Mouse (Mus musculus) induced T-regulatory cell, adult 2 months (primary cell): ENCODE data around the gene Plk1.

Source experiments
- DNase-seq: peaks from one replicate; pipeline ENCODE4 v3.0.0-alpha.2; 2012; ENCODE audit warnings: low read depth

The Plk1 gene

GRCm38 (mm10) chr7:122158915-122159902 lies at the start of gene Plk1:
Gene Plk1 (plus strand): TSS chr7:122159439.
- DNase-seq = peak; percentile 89

- DNase-seq = no peak
These were observed 35.7 kb upstream of the Plk1 start for GRCm38 (mm10) chr7:122123518-122123917.

- DNase-seq = no peak
These were observed 33.6 kb upstream of the Plk1 start for GRCm38 (mm10) chr7:122125636-122126035.

- DNase-seq = no peak
These were observed 32.3 kb upstream of the Plk1 start for GRCm38 (mm10) chr7:122126946-122127345.

- peak; percentile 27 for DNase-seq
These were observed 27.4 kb upstream of the Plk1 start for GRCm38 (mm10) chr7:122131834-122132233.

- DNase-seq = peak; percentile 99
These were observed 26.5 kb upstream of the Plk1 start, which contains the start of the genes Palb2 and Dctn5 for GRCm38 (mm10) chr7:122132497-122133337. Gene Palb2 (minus strand): TSS chr7:122132985. Gene Dctn5 (plus strand): TSS chr7:122133041.

- DNase-seq = no peak
These were observed 26.0 kb upstream of the Plk1 start for GRCm38 (mm10) chr7:122133338-122133625.

- DNase-seq = peak; percentile 73
These were observed 24.2 kb upstream of the Plk1 start for GRCm38 (mm10) chr7:122135070-122135469.

GRCm38 (mm10) chr7:122137071-122137470 lies 22.2 kb upstream of the Plk1 start:
- DNase-seq = no peak

GRCm38 (mm10) chr7:122138190-122138589 lies 21.0 kb upstream of the Plk1 start:
- no peak for DNase-seq

GRCm38 (mm10) chr7:122140991-122141390 lies 18.2 kb upstream of the Plk1 start:
- DNase-seq = no peak

GRCm38 (mm10) chr7:122152473-122152872 lies 6.8 kb upstream of the Plk1 start:
- no peak for DNase-seq

- DNase-seq = no peak
These were observed 751 bp upstream of the Plk1 start for GRCm38 (mm10) chr7:122158488-122158887.

GRCm38 (mm10) chr7:122160037-122160436 lies 798 bp downstream of the Plk1 start:
- DNase-seq = peak; percentile 49

GRCm38 (mm10) chr7:122163766-122164165 lies 4.5 kb downstream of the Plk1 start:
- DNase-seq = no peak

- DNase-seq = no peak
These were observed 8.0 kb downstream of the Plk1 start for GRCm38 (mm10) chr7:122167203-122167602.

- DNase-seq = no peak
These were observed 11.5 kb downstream of the Plk1 start for GRCm38 (mm10) chr7:122170705-122171104.

GRCm38 (mm10) chr7:122171613-122172012 lies 12.4 kb downstream of the Plk1 start:
- DNase-seq = no peak

GRCm38 (mm10) chr7:122180720-122181119 lies 21.5 kb downstream of the Plk1 start:
- no peak for DNase-seq

- no peak for DNase-seq
These were observed 25.3 kb downstream of the Plk1 start for GRCm38 (mm10) chr7:122184569-122184968.

GRCm38 (mm10) chr7:122186043-122186442 lies 26.8 kb downstream of the Plk1 start, which contains the start of gene Ern2:
Gene Ern2 (minus strand): TSS chr7:122186207.
- DNase-seq = no peak

GRCm38 (mm10) chr7:122189484-122189883 lies 30.2 kb downstream of the Plk1 start:
- DNase-seq = peak; percentile 78

GRCm38 (mm10) chr7:122191097-122191496 lies 31.9 kb downstream of the Plk1 start:
- DNase-seq = no peak
